Mouse (Mus musculus): ENCODE data around the gene Olfr1392. TPM values are rescaled to one million over a fixed set of nuclear protein-coding genes. Genes with fewer than 3 reads are reported as not detected.

Gene Olfr1392
- polyA plus RNA-seq, 1 experiment from 2014 or later = not detected

- Histone ChIP-seq H3K4me2 (ENCODE audit: low read length) (peak within 1 kb of the TSS; percentile 73), H3K27ac (ENCODE audit: low read depth, low read length) (peak within 1 kb of the TSS; percentile 80), H3K4me3 (ENCODE audit: low read depth, low read length) (peak within 1 kb of the TSS; percentile 51), H3K9me3 (replicated peaks; ENCODE audit: control insufficient read depth, low read length) (no peaks in the 10 kb centered on the region), H3K9ac (ENCODE audit: low read length) (peak within 1 kb of the TSS; percentile 70), H3K27me3 (replicated peaks; ENCODE audit: control insufficient read depth, insufficient read depth, low read length) (no peaks in the 10 kb centered on the region), H3K4me1 (ENCODE audit: control insufficient read depth, insufficient read depth, low read length) (peaks cover 9% of the 10 kb centered on the region), H3K36me3 (ENCODE audit: control insufficient read depth, insufficient read depth, low read length) (no peaks in the 10 kb centered on the region)
- ATAC-seq = peak; percentile 94
- peak; percentile 96 for DNase-seq (ENCODE audit: low spot score)
- WGBS = under 1% methylated on average over 58 of the region's 60 CpGs
These were observed 41.1 kb upstream of the Olfr1392 start, which contains the start of gene Mgat1 for GRCm38 (mm10) chr11:49243727-49244594. Gene Mgat1, plus strand, starts transcription at chr11:49244191.

- H3K4me3 ChIP-seq (ENCODE audit: low read depth, low read length) = peak overlapping the region; percentile 51
- peak overlapping the region; percentile 73 for H3K4me2 ChIP-seq (ENCODE audit: low read length)
- H3K27me3 ChIP-seq (replicated peaks; ENCODE audit: control insufficient read depth, insufficient read depth, low read length) = no peaks in the 10 kb centered on the region
- WGBS = 0% methylated on average over 4 of the region's 4 CpGs
- H3K9me3 ChIP-seq (replicated peaks; ENCODE audit: control insufficient read depth, low read length) = no peaks in the 10 kb centered on the region
- peaks cover 9% of the 10 kb centered on the region for H3K4me1 ChIP-seq (ENCODE audit: control insufficient read depth, insufficient read depth, low read length)
- no peak for ATAC-seq
- H3K27ac ChIP-seq (ENCODE audit: low read depth, low read length) = no peak overlapping the region
- no peak for DNase-seq (ENCODE audit: low spot score)
- H3K9ac ChIP-seq (ENCODE audit: low read length) = peak overlapping the region; percentile 70
- H3K36me3 ChIP-seq (ENCODE audit: control insufficient read depth, insufficient read depth, low read length) = no peaks in the 10 kb centered on the region
These were observed 40.5 kb upstream of the Olfr1392 start for GRCm38 (mm10) chr11:49244595-49244930.

DNA sequence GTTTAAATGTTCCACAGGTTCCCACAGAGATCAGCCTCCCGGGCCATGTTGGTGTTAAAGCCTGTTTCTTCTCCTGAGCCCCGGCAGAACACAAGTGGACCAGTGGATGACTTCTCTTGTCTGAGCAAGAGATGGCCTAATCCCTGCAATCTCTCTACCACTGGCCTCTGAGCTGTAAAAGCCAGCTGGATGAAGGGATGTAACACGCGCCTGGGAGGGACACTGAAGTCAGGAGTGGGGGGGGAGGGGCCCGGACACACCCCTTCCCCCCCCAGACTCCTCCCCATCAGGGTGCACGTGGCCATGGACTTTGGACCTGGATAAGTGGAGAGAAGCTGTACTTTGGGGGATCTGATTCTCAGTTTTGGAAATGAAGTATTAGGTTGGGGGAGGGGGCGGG, 39.9 kb upstream of the Olfr1392 start:
- no peak for DNase-seq (ENCODE audit: low spot score)

DNA sequence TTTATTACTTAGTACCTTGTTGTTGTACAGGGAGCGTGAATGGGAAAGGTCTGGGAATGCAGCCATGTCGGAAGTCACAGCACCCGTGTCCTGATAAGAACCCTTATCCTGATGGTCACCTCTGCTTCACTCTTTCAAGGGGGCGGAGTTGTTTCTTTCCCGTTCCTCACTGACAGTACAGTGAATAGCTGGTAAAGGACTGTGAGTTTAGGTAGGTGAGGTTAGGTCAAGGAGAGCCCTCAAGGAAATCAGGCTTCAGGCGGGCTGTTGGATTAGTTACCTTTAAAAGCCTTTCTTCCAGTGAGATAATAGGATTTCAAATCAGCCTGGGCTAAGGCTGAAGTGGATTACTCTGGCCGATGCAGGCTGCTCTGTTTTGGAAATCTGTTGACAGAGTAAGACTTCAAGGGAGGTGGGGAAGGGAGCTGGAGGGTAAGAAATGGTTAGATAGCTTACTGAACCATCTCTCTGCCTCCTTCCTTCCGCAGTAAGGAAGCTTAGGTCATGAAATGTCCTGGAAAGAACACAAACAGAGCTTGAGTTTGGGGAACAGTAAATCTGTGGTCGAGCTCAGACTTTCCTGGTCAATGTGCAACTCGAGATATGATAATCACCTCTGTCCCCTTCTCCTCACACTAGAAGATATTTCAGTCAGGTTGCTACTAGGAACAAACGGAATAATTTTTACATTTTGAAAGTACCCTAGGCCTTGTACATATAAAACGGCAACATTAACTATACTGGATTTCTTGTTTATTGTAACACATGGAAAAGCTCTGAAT, 39.3 kb upstream of the Olfr1392 start:
- ATAC-seq (no peak), DNase-seq (ENCODE audit: low spot score) (no peak)
- Histone ChIP-seq H3K4me1 (ENCODE audit: control insufficient read depth, insufficient read depth, low read length) (peaks cover 14% of the 10 kb centered on the region), H3K9me3 (replicated peaks; ENCODE audit: control insufficient read depth, low read length) (no peaks in the 10 kb centered on the region), H3K4me3 (ENCODE audit: low read depth, low read length) (no peak overlapping the region), H3K36me3 (ENCODE audit: control insufficient read depth, insufficient read depth, low read length) (no peaks in the 10 kb centered on the region), H3K27me3 (replicated peaks; ENCODE audit: control insufficient read depth, insufficient read depth, low read length) (no peaks in the 10 kb centered on the region), H3K9ac (ENCODE audit: low read length) (no peak overlapping the region), H3K4me2 (ENCODE audit: low read length) (no peak overlapping the region), H3K27ac (ENCODE audit: low read depth, low read length) (no peak overlapping the region)
- 32% methylated on average over 12 of the region's 12 CpGs for WGBS

More for the DNA sequence above, 39.9 kb upstream of the Olfr1392 start:
- peaks cover 9% of the 10 kb centered on the region for H3K4me1 ChIP-seq (ENCODE audit: control insufficient read depth, insufficient read depth, low read length)
- no peak overlapping the region for H3K9ac ChIP-seq (ENCODE audit: low read length)
- no peaks in the 10 kb centered on the region for H3K36me3 ChIP-seq (ENCODE audit: control insufficient read depth, insufficient read depth, low read length)
- no peak overlapping the region for H3K27ac ChIP-seq (ENCODE audit: low read depth, low read length)
- no peaks in the 10 kb centered on the region for H3K9me3 ChIP-seq (replicated peaks; ENCODE audit: control insufficient read depth, low read length)
- H3K4me2 ChIP-seq (ENCODE audit: low read length) = peak overlapping the region; percentile 73
- no peak for ATAC-seq
- 0 out of 2 replicates have a peak overlapping the region, but pooled peaks have one; percentile 51 for H3K4me3 ChIP-seq (ENCODE audit: low read depth, low read length)
- WGBS = 16% methylated on average over 7 of the region's 7 CpGs
- no peaks in the 10 kb centered on the region for H3K27me3 ChIP-seq (replicated peaks; ENCODE audit: control insufficient read depth, insufficient read depth, low read length)

GRCm38 (mm10) chr11:49246523-49246922, 38.6 kb upstream of the Olfr1392 start:
- DNase-seq (ENCODE audit: low spot score) (no peak), ATAC-seq (no peak)
- Histone ChIP-seq H3K9me3 (replicated peaks; ENCODE audit: control insufficient read depth, low read length) (no peaks in the 10 kb centered on the region), H3K27me3 (replicated peaks; ENCODE audit: control insufficient read depth, insufficient read depth, low read length) (no peaks in the 10 kb centered on the region), H3K4me2 (ENCODE audit: low read length) (no peak overlapping the region), H3K4me3 (ENCODE audit: low read depth, low read length) (no peak overlapping the region), H3K4me1 (ENCODE audit: control insufficient read depth, insufficient read depth, low read length) (peaks cover 18% of the 10 kb centered on the region), H3K9ac (ENCODE audit: low read length) (no peak overlapping the region), H3K27ac (ENCODE audit: low read depth, low read length) (no peak overlapping the region), H3K36me3 (ENCODE audit: control insufficient read depth, insufficient read depth, low read length) (no peaks in the 10 kb centered on the region)
- WGBS = 84% methylated on average over 4 of the region's 4 CpGs

DNA sequence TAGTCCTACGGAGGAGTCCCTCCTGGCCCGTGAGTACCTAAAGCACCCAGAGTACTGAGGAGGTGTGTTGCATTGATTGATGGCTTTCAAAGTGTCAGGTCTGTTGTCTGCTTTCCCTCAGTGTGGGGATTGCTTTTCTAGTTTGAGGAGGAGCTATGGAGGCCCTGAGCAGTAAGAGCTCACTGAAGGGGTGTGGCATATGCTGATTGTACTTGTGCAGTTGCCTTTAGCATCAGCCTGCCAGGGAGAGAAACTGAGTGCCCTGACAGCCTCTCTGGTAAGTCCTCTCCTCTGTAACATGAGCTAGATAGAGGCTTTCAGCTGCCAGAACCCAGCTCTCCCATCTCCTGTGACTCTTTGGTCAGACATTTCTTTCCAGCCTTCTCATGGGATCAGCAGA, 37.8 kb upstream of the Olfr1392 start:
- Histone ChIP-seq H3K9ac (ENCODE audit: low read length) (no peak overlapping the region), H3K27ac (ENCODE audit: low read depth, low read length) (no peak overlapping the region), H3K9me3 (replicated peaks; ENCODE audit: control insufficient read depth, low read length) (no peaks in the 10 kb centered on the region), H3K4me1 (ENCODE audit: control insufficient read depth, insufficient read depth, low read length) (peaks cover 18% of the 10 kb centered on the region), H3K4me3 (ENCODE audit: low read depth, low read length) (no peak overlapping the region), H3K36me3 (ENCODE audit: control insufficient read depth, insufficient read depth, low read length) (peaks cover 3% of the 10 kb centered on the region; the same call in 1 of the 2 replicates), H3K27me3 (replicated peaks; ENCODE audit: control insufficient read depth, insufficient read depth, low read length) (no peaks in the 10 kb centered on the region), H3K4me2 (ENCODE audit: low read length) (no peak overlapping the region)
- no peak for ATAC-seq
- 81% methylated on average over 2 of the region's 2 CpGs for WGBS
- no peak for DNase-seq (ENCODE audit: low spot score)

DNA sequence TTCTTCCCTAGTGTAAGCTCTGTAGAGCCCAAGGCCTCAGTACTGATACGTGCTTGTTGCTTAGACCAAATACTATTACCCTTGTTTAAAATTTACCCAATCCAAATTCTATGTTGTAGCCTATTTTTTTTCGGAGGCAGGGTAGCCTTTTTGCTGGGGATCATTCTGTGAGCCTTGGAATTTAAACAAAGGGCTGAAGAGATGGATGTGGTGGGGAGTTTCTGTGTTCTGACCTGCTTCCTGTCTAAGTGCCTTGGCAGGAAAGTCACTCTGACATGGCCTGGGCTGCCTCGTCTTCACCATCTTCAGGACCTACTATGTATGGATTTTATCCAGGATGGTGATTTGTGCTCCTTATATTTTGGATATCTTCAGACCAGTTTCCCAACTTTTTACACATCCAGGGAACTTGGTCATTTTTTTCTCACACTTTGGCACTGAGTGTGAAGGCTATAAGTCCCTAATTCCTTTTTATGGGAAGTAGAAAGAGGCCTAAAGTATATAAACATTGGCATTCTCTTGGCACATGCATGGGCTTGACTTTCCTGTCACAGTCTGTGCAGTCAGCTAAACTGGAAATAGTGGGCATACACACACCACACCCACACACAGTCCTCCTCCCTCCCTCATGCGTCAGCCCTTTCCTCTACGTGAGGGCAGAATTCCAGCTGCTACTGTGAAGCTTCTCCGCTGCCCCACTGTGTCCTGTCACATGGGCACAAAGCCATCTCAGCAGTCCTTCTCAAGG, 36.7 kb upstream of the Olfr1392 start:
- Histone ChIP-seq H3K4me2 (ENCODE audit: low read length) (no peak overlapping the region), H3K9ac (ENCODE audit: low read length) (no peak overlapping the region), H3K27me3 (replicated peaks; ENCODE audit: control insufficient read depth, insufficient read depth, low read length) (no peaks in the 10 kb centered on the region), H3K9me3 (replicated peaks; ENCODE audit: control insufficient read depth, low read length) (no peaks in the 10 kb centered on the region), H3K4me1 (ENCODE audit: control insufficient read depth, insufficient read depth, low read length) (peaks cover 18% of the 10 kb centered on the region), H3K27ac (ENCODE audit: low read depth, low read length) (no peak overlapping the region), H3K4me3 (ENCODE audit: low read depth, low read length) (no peak overlapping the region), H3K36me3 (ENCODE audit: control insufficient read depth, insufficient read depth, low read length) (peaks cover 3% of the 10 kb centered on the region; the same call in 1 of the 2 replicates)
- WGBS = 62% methylated on average over 6 of the region's 6 CpGs
- no peak for DNase-seq (ENCODE audit: low spot score)
- no peak for ATAC-seq

GRCm38 (mm10) chr11:49248974-49249700, 35.9 kb upstream of the Olfr1392 start:
- Histone ChIP-seq H3K9ac (ENCODE audit: low read length) (no peak overlapping the region), H3K4me1 (ENCODE audit: control insufficient read depth, insufficient read depth, low read length) (peaks cover 18% of the 10 kb centered on the region), H3K27ac (ENCODE audit: low read depth, low read length) (no peak overlapping the region), H3K9me3 (replicated peaks; ENCODE audit: control insufficient read depth, low read length) (no peaks in the 10 kb centered on the region), H3K27me3 (replicated peaks; ENCODE audit: control insufficient read depth, insufficient read depth, low read length) (no peaks in the 10 kb centered on the region), H3K4me3 (ENCODE audit: low read depth, low read length) (no peak overlapping the region), H3K4me2 (ENCODE audit: low read length) (no peak overlapping the region), H3K36me3 (ENCODE audit: control insufficient read depth, insufficient read depth, low read length) (peaks cover 8% of the 10 kb centered on the region; the same call in 1 of the 2 replicates)
- no peak for ATAC-seq
- no peak for DNase-seq (ENCODE audit: low spot score)
- 76% methylated on average over 6 of the region's 6 CpGs for WGBS
